1 mouse cellular context compared by ENCODE assay signal in genomic region chr2:155381643-155382331, GRCm38 (mm10).
TF ChIP-seq lines count a peak whose summit lies in the region.

No protein-coding gene starts in this region.

TF ChIP-seq in MEL, 35 proteins besides CTCF, POLR2A, EP300 and RAD21 (continued from another document):
- no peak for TF ChIP-seq MEF2A (IDR thresholded peaks at IDR 0.05; ENCODE audit: extremely low read depth, insufficient replicate concordance, low read depth, low read length, poor library complexity, severe bottlenecking)
- TF ChIP-seq TAL1 (IDR thresholded peaks at IDR 0.05; ENCODE audit: low read length), result no peak
- TF ChIP-seq KAT2A (conservative IDR thresholded peaks at IDR 0.05; ENCODE audit: low read depth, low read length), result no peak
- TF ChIP-seq MAX (IDR thresholded peaks at IDR 0.05; ENCODE audit: low read length), result peak; percentile 56
- peak; percentile 20; the same call in 1 of the 2 replicates for TF ChIP-seq MAZ (IDR thresholded peaks at IDR 0.05; ENCODE audit: low read depth, low read length)
- peak; percentile 95 for TF ChIP-seq SIN3A (IDR thresholded peaks at IDR 0.05; ENCODE audit: low read length)
- TF ChIP-seq TBP (IDR thresholded peaks at IDR 0.05; ENCODE audit: low read depth, low read length), result no peak
